Mouse (Mus musculus) C2C12 (cell line): ENCODE data around the gene Wnt16.

Experiments
- CTCF ChIP-seq: IDR thresholded peaks from one replicate; pipeline ENCODE4 v1.5.1; 2011; ENCODE audit not compliant: control insufficient read depth, insufficient read depth, insufficient read length
- USF1 ChIP-seq: IDR thresholded peaks from one replicate; pipeline ENCODE4 v1.6.1; 2011; ENCODE audit warnings: low read depth, mild to moderate bottlenecking, control low read depth, moderate library complexity

DNA sequence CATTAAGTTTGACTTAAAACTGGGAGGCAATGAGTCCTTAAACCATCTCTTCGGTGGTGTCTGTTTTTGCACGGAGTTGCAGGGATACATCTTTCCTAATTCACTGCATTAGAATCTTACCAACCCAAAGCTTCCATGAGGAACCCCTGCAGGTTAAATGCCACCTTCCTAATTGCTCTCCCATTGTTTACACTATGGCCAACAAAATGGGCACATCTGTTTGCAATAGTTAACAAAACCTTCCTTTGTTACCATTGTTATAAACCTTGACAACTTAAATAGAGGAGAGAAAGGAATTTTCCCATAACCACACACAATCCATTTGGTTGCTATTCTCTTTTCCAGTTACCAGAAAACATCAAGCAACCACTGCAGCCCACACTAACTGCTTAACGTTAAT, 5.9 kb downstream of the Wnt16 start:
- TF ChIP-seq CTCF (no peak), USF1 (no peak)
